In genomic region chr1:43776106-43776505, GRCm38 (mm10) we compare ENCODE assay signal across 10 mouse cellular contexts. TPM values are rescaled to one million over a fixed set of nuclear protein-coding genes. Genes with fewer than 3 reads are reported as not detected.
DNase-seq lines count a peak whose midpoint lies in the region; ATAC-seq lines count a peak whose summit lies in the region.
"Had no signal": no experiment of that assay in that cellular context is flagged by ENCODE, and none has a peak within 500 bp of the region (broad histone marks: within the 10 kb centered on the region; RNA-seq: fewer than 3 reads in every experiment).

No protein-coding gene starts in this region.

- H3K9ac ChIP-seq in intestine, embryonic 16.5 days (ENCODE audit: low read depth, low read length) = no peak overlapping the region
- H3K9ac ChIP-seq: liver, embryonic 14.5 days had no signal

- H3K36me3 ChIP-seq in heart, embryonic 10.5 days = peaks cover 47% of the 10 kb centered on the region
- H3K36me3 ChIP-seq in intestine, embryonic 16.5 days (ENCODE audit: control insufficient read depth, insufficient read depth, low read length) = peaks cover 6% of the 10 kb centered on the region; the same call in 1 of the 2 replicates
- peaks cover 74% of the 10 kb centered on the region for H3K36me3 ChIP-seq in embryonic facial prominence, embryonic 10.5 days (replicated peaks)

- DNase-seq in heart, postnatal 14 days = peak; percentile 24 to 33
- DNase-seq in heart, embryonic 10.5 days (ENCODE audit: low spot score) = no peak
- peak; percentile 33 for DNase-seq in NIH3T3 (ENCODE audit: low read depth)
- peak; percentile 75 for DNase-seq in adipocyte (ENCODE audit: low spot score)
- DNase-seq in cerebellum, postnatal 14 days = peak; percentile 65 to 72
- DNase-seq in embryonic facial prominence, embryonic 10.5 days (ENCODE audit: low spot score) = no peak

- no peak overlapping the region for H3K27ac ChIP-seq in heart, embryonic 10.5 days
- H3K27ac ChIP-seq in intestine, embryonic 16.5 days (ENCODE audit: low read length) = no peak overlapping the region
- no peak overlapping the region for H3K27ac ChIP-seq in embryonic facial prominence, embryonic 10.5 days (replicated peaks)
- H3K27ac ChIP-seq: liver, embryonic 14.5 days; midbrain, embryonic 10.5 days had no signal

- ATAC-seq in intestine, embryonic 16.5 days = no peak

- no peak overlapping the region for H3K4me2 ChIP-seq in intestine, embryonic 16.5 days (ENCODE audit: low read depth, low read length)

- H3K4me3 ChIP-seq in heart, embryonic 10.5 days = no peak overlapping the region
- no peak overlapping the region for H3K4me3 ChIP-seq in intestine, embryonic 16.5 days (ENCODE audit: low read length)
- no peak overlapping the region for H3K4me3 ChIP-seq in embryonic facial prominence, embryonic 10.5 days
- H3K4me3 ChIP-seq: midbrain, embryonic 10.5 days had no signal

- no peaks in the 10 kb centered on the region for H3K27me3 ChIP-seq in heart, embryonic 10.5 days (ENCODE audit: insufficient read depth, poor library complexity, severe bottlenecking)
- H3K27me3 ChIP-seq in intestine, embryonic 16.5 days (replicated peaks; ENCODE audit: control insufficient read depth, insufficient read depth, low read length) = no peaks in the 10 kb centered on the region
- no peaks in the 10 kb centered on the region for H3K27me3 ChIP-seq in embryonic facial prominence, embryonic 10.5 days (replicated peaks; ENCODE audit: low read depth, poor library complexity, severe bottlenecking)

- 86% methylated on average over 3 of the region's 3 CpGs for WGBS in heart, embryonic 10.5 days
- 81% methylated on average over 3 of the region's 3 CpGs for WGBS in intestine, embryonic 16.5 days
- 82% methylated on average over 3 of the region's 3 CpGs for WGBS in embryonic facial prominence, embryonic 10.5 days

- intact Hi-C loops in heart, postnatal 14 days (cut with DNase I) = no loop called here

- H3K9me3 ChIP-seq in heart, embryonic 10.5 days = no peaks in the 10 kb centered on the region
- H3K9me3 ChIP-seq in intestine, embryonic 16.5 days (ENCODE audit: control insufficient read depth, low read length) = no peaks in the 10 kb centered on the region
- H3K9me3 ChIP-seq in embryonic facial prominence, embryonic 10.5 days = peaks cover 3% of the 10 kb centered on the region; the same call in 1 of the 2 replicates
- H3K9me3 ChIP-seq: midbrain, embryonic 10.5 days had no signal

- peaks cover 2% of the 10 kb centered on the region; the same call in 1 of the 2 replicates for H3K4me1 ChIP-seq in heart, embryonic 10.5 days
- H3K4me1 ChIP-seq in intestine, embryonic 16.5 days (ENCODE audit: control insufficient read depth, insufficient read depth, low read length) = no peaks in the 10 kb centered on the region
- H3K4me1 ChIP-seq in embryonic facial prominence, embryonic 10.5 days = no peaks in the 10 kb centered on the region
- H3K4me1 ChIP-seq: midbrain, embryonic 10.5 days had no signal

RNA-seq across cellular contexts. Expression of gene 1500015O10Rik, which starts 45.7 kb away (rescaled TPM):
- total RNA-seq in heart, postnatal 14 days (2021) = 1 to 10 TPM; 2.6 to 2.9 TPM
- 0.44 and 1.6 TPM in 2 replicates for polyA plus RNA-seq in heart, embryonic 10.5 days (2016; fragmentation: Nextera tagmentation; extraction: Ambion mirVana)
- 2.9 and 3.2 TPM in 2 replicates for polyA plus RNA-seq in intestine, embryonic 16.5 days (2015; fragmentation: Nextera tagmentation; extraction: Ambion mirVana)
- 0.23 TPM in 1 of 2 replicates, not detected in the other for polyA plus RNA-seq in embryonic facial prominence, embryonic 10.5 days (2016; fragmentation: Nextera tagmentation; extraction: Ambion mirVana)
- total RNA-seq: common myeloid progenitor, adult 5-6 weeks had no signal

RNA-seq across cellular contexts. Expression of gene Uxs1, which starts 51.5 kb away (rescaled TPM):
- 1 to 10 TPM; 7.8 to 8.8 TPM for total RNA-seq in heart, postnatal 14 days (2021)
- polyA plus RNA-seq in heart, embryonic 10.5 days (2016; fragmentation: Nextera tagmentation; extraction: Ambion mirVana) = 15.6 and 17.2 TPM in 2 replicates
- 14.8 and 17.5 TPM in 2 replicates for polyA plus RNA-seq in intestine, embryonic 16.5 days (2015; fragmentation: Nextera tagmentation; extraction: Ambion mirVana)
- 20.1 and 20.6 TPM in 2 replicates for polyA plus RNA-seq in embryonic facial prominence, embryonic 10.5 days (2016; fragmentation: Nextera tagmentation; extraction: Ambion mirVana)

Comparison
In these comparisons a context has a peak if more than half of its experiments do, and no peak if none do; other contexts are left out.
1. DNase-seq: peak in heart, postnatal 14 days (2 of 2), NIH3T3 (single experiment), adipocyte (single experiment) and cerebellum, postnatal 14 days (2 of 2); none in heart, embryonic 10.5 days (single experiment) and embryonic facial prominence, embryonic 10.5 days (single experiment).